Mouse (Mus musculus): ENCODE data around the gene Rnf114. TPM values are rescaled to one million over a fixed set of nuclear protein-coding genes. Genes with fewer than 3 reads are reported as not detected.

The Rnf114 gene
- polyA plus RNA-seq, 1 experiment from 2014 or later: 114 TPM

DNA sequence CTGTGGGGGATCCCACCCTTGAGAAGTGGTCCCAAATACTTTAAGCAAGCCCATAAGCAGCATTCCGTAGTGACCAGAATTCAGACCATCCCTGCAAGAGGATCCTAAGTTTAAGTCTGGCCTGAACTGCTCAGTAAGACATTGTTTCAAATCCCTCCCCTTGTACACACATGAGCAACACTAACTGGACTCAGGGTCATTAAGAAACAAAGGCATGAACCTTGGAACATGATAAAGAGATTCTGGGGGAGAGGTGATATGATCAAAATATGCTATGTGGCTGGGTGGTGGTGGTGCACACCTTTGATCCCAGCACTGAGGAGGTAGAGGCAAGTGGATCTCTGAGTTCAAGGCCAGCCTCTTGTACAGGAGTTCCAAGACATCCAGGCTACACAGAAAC lies 12.9 kb upstream of the Rnf114 start:
- ATAC-seq (ENCODE audit: insufficient number of reproducible peaks, low FRiP score, low TSS enrichment, low read depth) (no peak), DNase-seq (ENCODE audit: low spot score) (no peak)
- peaks cover 14% of the 10 kb centered on the region; the same call in 1 of the 2 replicates for H3K36me3 ChIP-seq (ENCODE audit: control insufficient read depth, insufficient read depth, low read length)
- no peaks in the 10 kb centered on the region for H3K4me1 ChIP-seq (ENCODE audit: control insufficient read depth, insufficient read depth, low read length)
- no peaks in the 10 kb centered on the region for H3K27me3 ChIP-seq (ENCODE audit: control insufficient read depth, insufficient read depth, low read length)
- H3K9ac ChIP-seq (ENCODE audit: low read length): no peak overlapping the region
- H3K27ac ChIP-seq (replicated peaks; ENCODE audit: low read depth, low read length): no peak overlapping the region
- 95% methylated on average over 1 of the region's 1 CpGs for WGBS
- H3K4me3 ChIP-seq (ENCODE audit: low read depth, low read length): no peak overlapping the region
- H3K9me3 ChIP-seq (ENCODE audit: control insufficient read depth, low read length): no peaks in the 10 kb centered on the region
- no peak overlapping the region for H3K4me2 ChIP-seq (ENCODE audit: low read depth, severe bottlenecking)

DNA sequence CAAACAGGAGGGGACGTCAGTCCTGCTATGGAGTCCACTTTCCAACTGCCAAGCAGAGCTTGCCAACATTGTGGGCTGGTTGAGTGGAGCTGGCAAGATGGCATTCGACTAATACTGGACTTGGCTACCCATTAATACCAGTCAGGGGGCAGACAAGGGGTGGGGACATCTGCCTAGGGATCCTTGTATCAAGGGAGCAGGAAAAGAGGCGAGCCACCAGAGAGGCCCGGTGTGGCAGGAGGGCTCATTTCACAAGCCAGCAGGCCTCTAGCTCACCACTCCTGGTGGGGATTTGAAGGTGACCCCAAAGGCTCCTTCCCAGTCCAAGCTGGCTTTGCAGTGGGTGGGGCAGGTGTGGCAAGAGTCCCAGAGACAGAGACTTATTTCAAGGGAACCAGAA lies 9.8 kb upstream of the Rnf114 start:
- no peaks in the 10 kb centered on the region for H3K27me3 ChIP-seq (ENCODE audit: control insufficient read depth, insufficient read depth, low read length)
- WGBS: 94% methylated on average over 4 of the region's 4 CpGs
- DNase-seq (ENCODE audit: low spot score) (no peak), ATAC-seq (ENCODE audit: insufficient number of reproducible peaks, low FRiP score, low TSS enrichment, low read depth) (no peak)
- peaks cover 12% of the 10 kb centered on the region; the same call in 1 of the 2 replicates for H3K36me3 ChIP-seq (ENCODE audit: control insufficient read depth, insufficient read depth, low read length)
- no peak overlapping the region for H3K27ac ChIP-seq (replicated peaks; ENCODE audit: low read depth, low read length)
- H3K9ac ChIP-seq (ENCODE audit: low read length): no peak overlapping the region
- no peak overlapping the region for H3K4me2 ChIP-seq (ENCODE audit: low read depth, severe bottlenecking)
- no peaks in the 10 kb centered on the region for H3K4me1 ChIP-seq (ENCODE audit: control insufficient read depth, insufficient read depth, low read length)
- no peak overlapping the region for H3K4me3 ChIP-seq (ENCODE audit: low read depth, low read length)
- no peaks in the 10 kb centered on the region for H3K9me3 ChIP-seq (ENCODE audit: control insufficient read depth, low read length)

- no peaks in the 10 kb centered on the region for H3K4me1 ChIP-seq (ENCODE audit: control insufficient read depth, insufficient read depth, low read length)
- H3K4me2 ChIP-seq (ENCODE audit: low read depth, severe bottlenecking): no peak overlapping the region
- ATAC-seq (ENCODE audit: insufficient number of reproducible peaks, low FRiP score, low TSS enrichment, low read depth) (no peak), DNase-seq (ENCODE audit: low spot score) (no peak)
- peaks cover 12% of the 10 kb centered on the region; the same call in 1 of the 2 replicates for H3K36me3 ChIP-seq (ENCODE audit: control insufficient read depth, insufficient read depth, low read length)
- H3K4me3 ChIP-seq (ENCODE audit: low read depth, low read length): no peak overlapping the region
- no peak overlapping the region for H3K27ac ChIP-seq (replicated peaks; ENCODE audit: low read depth, low read length)
- H3K9me3 ChIP-seq (ENCODE audit: control insufficient read depth, low read length): no peaks in the 10 kb centered on the region
- no peak overlapping the region for H3K9ac ChIP-seq (ENCODE audit: low read length)
- 93% methylated on average over 27 of the region's 27 CpGs for WGBS
- no peaks in the 10 kb centered on the region for H3K27me3 ChIP-seq (ENCODE audit: control insufficient read depth, insufficient read depth, low read length)
These were observed 9.2 kb upstream of the Rnf114 start for GRCm38 (mm10) chr2:167483081-167483826.

DNA sequence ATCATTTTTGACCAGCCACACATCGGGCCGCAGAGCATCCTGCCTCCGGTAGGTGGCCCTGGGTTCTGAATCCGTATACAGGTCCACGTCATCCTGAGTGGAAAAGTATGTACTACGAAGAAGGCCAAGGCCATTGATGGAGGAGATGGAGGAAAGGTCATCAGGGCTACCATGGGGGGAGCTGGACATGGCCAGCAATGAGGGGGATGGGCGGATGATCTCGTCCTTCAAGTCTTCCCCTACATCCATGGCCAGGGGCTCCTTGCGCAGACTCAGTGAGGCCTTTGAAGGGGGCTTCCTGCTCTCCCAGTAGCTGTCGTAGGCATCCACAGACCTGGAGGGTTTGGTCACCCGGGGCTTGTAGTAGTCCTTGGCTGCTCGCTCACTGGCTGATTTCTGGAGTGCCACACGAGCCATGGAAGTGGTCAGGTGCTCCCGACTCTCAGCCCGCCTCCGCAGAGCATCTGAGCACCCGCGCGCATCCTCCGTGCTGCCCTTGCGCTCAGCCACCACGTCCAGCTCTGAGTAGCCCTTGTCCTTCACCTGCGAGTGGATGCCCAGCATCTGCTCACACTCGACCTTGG lies 8.5 kb upstream of the Rnf114 start:
- no peaks in the 10 kb centered on the region for H3K9me3 ChIP-seq (ENCODE audit: control insufficient read depth, low read length)
- H3K4me3 ChIP-seq (ENCODE audit: low read depth, low read length): no peak overlapping the region
- no peak overlapping the region for H3K27ac ChIP-seq (replicated peaks; ENCODE audit: low read depth, low read length)
- 96% methylated on average over 24 of the region's 24 CpGs for WGBS
- H3K9ac ChIP-seq (ENCODE audit: low read length): no peak overlapping the region
- H3K27me3 ChIP-seq (ENCODE audit: control insufficient read depth, insufficient read depth, low read length): no peaks in the 10 kb centered on the region
- ATAC-seq (ENCODE audit: insufficient number of reproducible peaks, low FRiP score, low TSS enrichment, low read depth) (no peak), DNase-seq (ENCODE audit: low spot score) (no peak)
- H3K4me1 ChIP-seq (ENCODE audit: control insufficient read depth, insufficient read depth, low read length): no peaks in the 10 kb centered on the region
- peaks cover 12% of the 10 kb centered on the region; the same call in 1 of the 2 replicates for H3K36me3 ChIP-seq (ENCODE audit: control insufficient read depth, insufficient read depth, low read length)
- H3K4me2 ChIP-seq (ENCODE audit: low read depth, severe bottlenecking): no peak overlapping the region

DNA sequence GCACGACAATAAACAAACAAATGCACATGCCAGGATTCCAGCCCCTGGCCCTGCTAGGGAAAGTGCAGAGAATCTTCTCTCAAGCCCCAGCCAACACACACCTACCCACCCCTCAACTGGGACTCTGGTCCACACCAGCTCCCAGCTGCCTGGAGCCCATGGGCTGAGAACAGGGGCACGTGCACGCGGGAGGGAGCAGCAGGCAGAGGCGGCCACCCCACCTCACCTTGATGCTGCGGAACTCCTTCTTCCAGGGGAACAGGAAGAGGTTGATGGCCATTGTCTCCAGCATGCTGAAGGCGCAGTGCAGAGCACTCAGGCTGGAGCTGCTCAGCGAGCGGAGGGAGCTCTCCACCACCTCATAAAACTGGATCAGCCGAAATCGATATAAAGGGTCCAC lies 7.5 kb upstream of the Rnf114 start:
- Histone ChIP-seq H3K27me3 (ENCODE audit: control insufficient read depth, insufficient read depth, low read length) (no peaks in the 10 kb centered on the region), H3K4me3 (ENCODE audit: low read depth, low read length) (no peak overlapping the region), H3K9me3 (ENCODE audit: control insufficient read depth, low read length) (no peaks in the 10 kb centered on the region), H3K9ac (ENCODE audit: low read length) (no peak overlapping the region), H3K27ac (replicated peaks; ENCODE audit: low read depth, low read length) (no peak overlapping the region), H3K36me3 (ENCODE audit: control insufficient read depth, insufficient read depth, low read length) (peaks cover 12% of the 10 kb centered on the region; the same call in 1 of the 2 replicates), H3K4me2 (ENCODE audit: low read depth, severe bottlenecking) (no peak overlapping the region), H3K4me1 (ENCODE audit: control insufficient read depth, insufficient read depth, low read length) (no peaks in the 10 kb centered on the region)
- DNase-seq (ENCODE audit: low spot score): no peak
- ATAC-seq (ENCODE audit: insufficient number of reproducible peaks, low FRiP score, low TSS enrichment, low read depth): no peak
- WGBS: 87% methylated on average over 11 of the region's 11 CpGs

DNA sequence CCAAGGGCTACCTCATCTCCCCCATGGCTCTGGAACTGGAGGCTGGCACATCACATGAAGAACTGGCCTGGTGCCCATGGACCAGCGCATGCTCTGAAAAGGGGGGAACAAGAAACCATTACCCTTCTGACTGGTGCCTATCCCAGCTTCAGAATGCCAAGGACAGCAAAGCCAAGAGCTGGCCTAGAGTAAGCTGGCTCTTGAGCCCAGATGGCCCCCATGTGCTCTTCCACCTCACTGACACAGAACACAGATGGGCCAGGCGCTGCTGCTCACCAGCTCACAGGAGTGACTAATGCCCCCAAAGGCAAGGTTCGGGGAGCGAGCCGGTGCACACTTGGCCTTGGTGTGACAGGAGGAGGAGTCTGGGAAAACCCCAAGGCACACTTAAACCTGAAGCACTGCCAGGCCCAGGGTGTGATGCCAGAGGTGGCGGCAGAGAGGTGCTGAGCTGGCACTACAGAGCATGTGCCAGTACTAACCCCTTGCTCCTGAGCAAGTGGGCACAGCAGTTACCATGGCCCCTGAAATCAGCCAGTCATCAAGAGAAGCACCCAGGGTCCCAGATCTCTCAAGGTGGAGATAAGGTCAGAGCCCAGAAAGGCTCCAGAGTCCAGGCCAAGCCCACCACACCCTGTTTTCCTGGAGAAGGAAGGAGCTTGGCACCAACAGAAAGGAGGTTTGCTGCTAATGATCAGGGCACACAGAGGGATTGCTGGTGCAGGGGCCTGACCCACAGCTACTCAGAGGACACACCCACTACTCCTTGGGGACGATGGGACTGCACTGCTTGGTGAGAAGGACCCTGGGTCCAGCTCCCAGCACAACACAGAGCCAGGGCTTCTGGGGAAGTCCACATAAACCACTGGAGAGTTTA lies 6.7 kb upstream of the Rnf114 start:
- H3K27ac ChIP-seq (replicated peaks; ENCODE audit: low read depth, low read length): no peak overlapping the region
- ATAC-seq (ENCODE audit: insufficient number of reproducible peaks, low FRiP score, low TSS enrichment, low read depth): no peak
- H3K4me1 ChIP-seq (ENCODE audit: control insufficient read depth, insufficient read depth, low read length): no peaks in the 10 kb centered on the region
- peaks cover 12% of the 10 kb centered on the region; the same call in 1 of the 2 replicates for H3K36me3 ChIP-seq (ENCODE audit: control insufficient read depth, insufficient read depth, low read length)
- no peaks in the 10 kb centered on the region for H3K9me3 ChIP-seq (ENCODE audit: control insufficient read depth, low read length)
- H3K4me3 ChIP-seq (ENCODE audit: low read depth, low read length): no peak overlapping the region
- H3K27me3 ChIP-seq (ENCODE audit: control insufficient read depth, insufficient read depth, low read length): no peaks in the 10 kb centered on the region
- no peak for DNase-seq (ENCODE audit: low spot score)
- no peak overlapping the region for H3K4me2 ChIP-seq (ENCODE audit: low read depth, severe bottlenecking)
- H3K9ac ChIP-seq (ENCODE audit: low read length): no peak overlapping the region
- 88% methylated on average over 7 of the region's 7 CpGs for WGBS

- no peak for DNase-seq (ENCODE audit: low spot score)
- Histone ChIP-seq H3K27ac (replicated peaks; ENCODE audit: low read depth, low read length) (no peak overlapping the region), H3K9me3 (ENCODE audit: control insufficient read depth, low read length) (no peaks in the 10 kb centered on the region), H3K4me2 (ENCODE audit: low read depth, severe bottlenecking) (no peak overlapping the region), H3K27me3 (ENCODE audit: control insufficient read depth, insufficient read depth, low read length) (no peaks in the 10 kb centered on the region), H3K4me1 (ENCODE audit: control insufficient read depth, insufficient read depth, low read length) (peaks cover 5% of the 10 kb centered on the region; the same call in 1 of the 2 replicates), H3K4me3 (ENCODE audit: low read depth, low read length) (no peak overlapping the region), H3K36me3 (ENCODE audit: control insufficient read depth, insufficient read depth, low read length) (peaks cover 12% of the 10 kb centered on the region; the same call in 1 of the 2 replicates), H3K9ac (ENCODE audit: low read length) (no peak overlapping the region)
- WGBS: 95% methylated on average over 4 of the region's 4 CpGs
- ATAC-seq (ENCODE audit: insufficient number of reproducible peaks, low FRiP score, low TSS enrichment, low read depth): no peak
These were observed 5.9 kb upstream of the Rnf114 start for GRCm38 (mm10) chr2:167486573-167486972.

GRCm38 (mm10) chr2:167487551-167487950 lies 4.9 kb upstream of the Rnf114 start:
- H3K4me1 ChIP-seq (ENCODE audit: control insufficient read depth, insufficient read depth, low read length): peaks cover 10% of the 10 kb centered on the region; the same call in 1 of the 2 replicates
- peaks cover 12% of the 10 kb centered on the region; the same call in 1 of the 2 replicates for H3K36me3 ChIP-seq (ENCODE audit: control insufficient read depth, insufficient read depth, low read length)
- DNase-seq (ENCODE audit: low spot score) (no peak), ATAC-seq (ENCODE audit: insufficient number of reproducible peaks, low FRiP score, low TSS enrichment, low read depth) (no peak)
- no peak overlapping the region for H3K4me3 ChIP-seq (ENCODE audit: low read depth, low read length)
- WGBS: 94% methylated on average over 6 of the region's 6 CpGs
- no peak overlapping the region for H3K27ac ChIP-seq (replicated peaks; ENCODE audit: low read depth, low read length)
- no peaks in the 10 kb centered on the region for H3K27me3 ChIP-seq (ENCODE audit: control insufficient read depth, insufficient read depth, low read length)
- no peak overlapping the region for H3K9ac ChIP-seq (ENCODE audit: low read length)
- H3K4me2 ChIP-seq (ENCODE audit: low read depth, severe bottlenecking): no peak overlapping the region
- H3K9me3 ChIP-seq (ENCODE audit: control insufficient read depth, low read length): no peaks in the 10 kb centered on the region

Measured in limb, embryonic 11.5 days (tissue).